Comparison of ENCODE assay signal across 10 mouse cellular contexts in genomic region chr5:64224735-64225425, GRCm38 (mm10).
DNase-seq lines count a peak whose midpoint lies in the region; ATAC-seq and TF ChIP-seq lines count a peak whose summit lies in the region.
"Had no signal": no experiment of that assay in that cellular context is flagged by ENCODE, and none has a peak within 500 bp of the region (broad histone marks: within the 10 kb centered on the region; RNA-seq: fewer than 3 reads in every experiment).

No protein-coding gene starts in this region.

- H3K4me2 ChIP-seq in heart, embryonic 13.5 days = no peak overlapping the region
- H3K4me2 ChIP-seq in kidney, postnatal 0 days (ENCODE audit: low read length) = no peak overlapping the region
- no peak overlapping the region for H3K4me2 ChIP-seq in liver, embryonic 11.5 days
- H3K4me2 ChIP-seq: limb, embryonic 15.5 days had no signal

- no peak overlapping the region for H3K4me3 ChIP-seq in heart, embryonic 13.5 days
- no peak overlapping the region for H3K4me3 ChIP-seq in heart, embryonic 10.5 days
- no peak overlapping the region for H3K4me3 ChIP-seq in kidney, postnatal 0 days (replicated peaks; ENCODE audit: low read depth, low read length)
- no peak overlapping the region for H3K4me3 ChIP-seq in liver, embryonic 11.5 days (ENCODE audit: low read depth, low read length)
- H3K4me3 ChIP-seq: limb, embryonic 15.5 days had no signal

- no peaks in the 10 kb centered on the region for H3K27me3 ChIP-seq in heart, embryonic 13.5 days (replicated peaks)
- H3K27me3 ChIP-seq in heart, embryonic 10.5 days (ENCODE audit: insufficient read depth, poor library complexity, severe bottlenecking) = no peaks in the 10 kb centered on the region
- no peaks in the 10 kb centered on the region for H3K27me3 ChIP-seq in kidney, postnatal 0 days (ENCODE audit: insufficient read depth, low read length)
- H3K27me3 ChIP-seq in liver, embryonic 11.5 days (replicated peaks; ENCODE audit: control insufficient read depth, insufficient read depth, low read length) = no peaks in the 10 kb centered on the region
- H3K27me3 ChIP-seq: limb, embryonic 15.5 days had no signal

- no peaks in the 10 kb centered on the region for H3K36me3 ChIP-seq in heart, embryonic 13.5 days
- H3K36me3 ChIP-seq in heart, embryonic 10.5 days = no peaks in the 10 kb centered on the region; the same call in 1 of the 2 replicates
- H3K36me3 ChIP-seq in kidney, postnatal 0 days (ENCODE audit: insufficient read depth, low read length) = no peaks in the 10 kb centered on the region
- no peaks in the 10 kb centered on the region for H3K36me3 ChIP-seq in liver, embryonic 11.5 days (ENCODE audit: control insufficient read depth, insufficient read depth, low read length)
- H3K36me3 ChIP-seq: limb, embryonic 15.5 days had no signal

- 67% methylated on average over 9 of the region's 9 CpGs for WGBS in heart, embryonic 13.5 days
- WGBS in heart, embryonic 10.5 days = 81% methylated on average over 9 of the region's 9 CpGs
- 67% methylated on average over 9 of the region's 9 CpGs for WGBS in kidney, postnatal 0 days
- 76% methylated on average over 9 of the region's 9 CpGs for WGBS in liver, embryonic 11.5 days

- no peak for TF ChIP-seq CTCF in kidney, postnatal 0 days (IDR thresholded peaks at IDR 0.05; ENCODE audit: low read depth)

- no peak for ATAC-seq in heart, embryonic 13.5 days (ENCODE audit: extremely low read depth, insufficient number of reproducible peaks, low FRiP score, low TSS enrichment)
- no peak for ATAC-seq in kidney, postnatal 0 days (replicated peaks; ENCODE audit: low FRiP score, low read depth)
- no peak for ATAC-seq in liver, embryonic 11.5 days (replicated peaks; ENCODE audit: low FRiP score)

- 0 out of 2 replicates have a peak overlapping the region, but pooled peaks have one; percentile 15 for H3K27ac ChIP-seq in heart, embryonic 13.5 days (replicated peaks)
- no peak overlapping the region for H3K27ac ChIP-seq in heart, embryonic 10.5 days
- peak overlapping the region; percentile 36; the same call in 1 of the 2 replicates for H3K27ac ChIP-seq in kidney, postnatal 0 days
- H3K27ac ChIP-seq in liver, embryonic 11.5 days (ENCODE audit: low read depth, low read length) = no peak overlapping the region
- H3K27ac ChIP-seq: limb, embryonic 15.5 days had no signal

- no peaks in the 10 kb centered on the region for H3K9me3 ChIP-seq in heart, embryonic 13.5 days
- no peaks in the 10 kb centered on the region for H3K9me3 ChIP-seq in heart, embryonic 10.5 days
- no peaks in the 10 kb centered on the region; the same call in 1 of the 2 replicates for H3K9me3 ChIP-seq in kidney, postnatal 0 days (replicated peaks; ENCODE audit: low read length)
- H3K9me3 ChIP-seq in liver, embryonic 11.5 days (ENCODE audit: control insufficient read depth, low read length) = no peaks in the 10 kb centered on the region
- H3K9me3 ChIP-seq: limb, embryonic 15.5 days had no signal

- H3K9ac ChIP-seq in heart, embryonic 13.5 days = no peak overlapping the region
- H3K9ac ChIP-seq in kidney, postnatal 0 days (ENCODE audit: low read depth, low read length) = no peak overlapping the region
- no peak overlapping the region for H3K9ac ChIP-seq in liver, embryonic 11.5 days (ENCODE audit: low read depth, low read length)
- H3K9ac ChIP-seq: limb, embryonic 15.5 days had no signal

- H3K4me1 ChIP-seq in heart, embryonic 13.5 days = peaks cover 14% of the 10 kb centered on the region
- H3K4me1 ChIP-seq in heart, embryonic 10.5 days = no peaks in the 10 kb centered on the region
- peaks cover 5% of the 10 kb centered on the region; the same call in 1 of the 2 replicates for H3K4me1 ChIP-seq in kidney, postnatal 0 days (replicated peaks; ENCODE audit: insufficient read depth, low read length)
- H3K4me1 ChIP-seq in liver, embryonic 11.5 days (replicated peaks; ENCODE audit: control insufficient read depth, insufficient read depth, low read length) = no peaks in the 10 kb centered on the region

- no peak for DNase-seq in heart, embryonic 10.5 days (ENCODE audit: low spot score)
- peak; percentile 80 for DNase-seq in right cerebral cortex, adult 18-20 months
- DNase-seq in right cerebral cortex, postnatal 4 days = no peak
- DNase-seq in kidney, postnatal 0 days (ENCODE audit: low spot score) = peak; percentile 68
- DNase-seq in spleen, postnatal 36 days (ENCODE audit: low spot score in 2 of 2) = no peak
- no peak for DNase-seq in liver, embryonic 11.5 days (ENCODE audit: low spot score)
- DNase-seq in gastrocnemius, adult 18-20 months (ENCODE audit: low spot score) = no peak
- DNase-seq: cerebellum, adult 18-20 months had no signal

Comparison
In these comparisons a context has a peak if more than half of its experiments do, and no peak if none do; other contexts are left out.
1. H3K27ac ChIP-seq: peak in heart, embryonic 13.5 days (single experiment) and kidney, postnatal 0 days (single experiment); none in heart, embryonic 10.5 days (single experiment) and liver, embryonic 11.5 days (single experiment).
2. DNase-seq: peak in right cerebral cortex, adult 18-20 months (single experiment) and kidney, postnatal 0 days (single experiment); none in heart, embryonic 10.5 days (single experiment), right cerebral cortex, postnatal 4 days (single experiment), spleen, postnatal 36 days (0 of 2), liver, embryonic 11.5 days (single experiment) and gastrocnemius, adult 18-20 months (single experiment).